Mouse (Mus musculus): ENCODE measurements at regions not wholly inside any gene's neighbourhood (a gene's known extent, or its start where the extent isn't known, plus 50 kb on each side); places are given as distances from the start of the nearest gene placed in this dataset.

DNA sequence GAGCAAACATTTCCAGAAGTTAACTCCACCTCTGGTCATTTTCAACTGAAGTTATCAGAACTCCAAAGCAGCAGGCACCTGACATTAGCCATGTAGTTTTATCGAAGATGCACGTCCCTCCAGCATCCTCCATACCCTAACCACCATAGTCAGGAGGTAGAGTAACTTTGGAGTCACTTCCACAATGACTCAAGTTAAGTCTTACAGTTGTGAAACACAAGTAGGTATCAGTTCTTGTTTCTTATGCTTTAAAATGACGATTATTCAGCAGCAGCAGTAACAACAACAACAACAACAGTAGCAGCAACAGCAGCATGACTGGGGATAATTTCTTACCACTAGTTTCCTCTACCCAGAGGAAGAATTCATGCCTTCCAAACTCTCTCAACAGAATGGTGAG lies 51.3 kb upstream of the Tank start:
- no peak for DNase-seq

DNA sequence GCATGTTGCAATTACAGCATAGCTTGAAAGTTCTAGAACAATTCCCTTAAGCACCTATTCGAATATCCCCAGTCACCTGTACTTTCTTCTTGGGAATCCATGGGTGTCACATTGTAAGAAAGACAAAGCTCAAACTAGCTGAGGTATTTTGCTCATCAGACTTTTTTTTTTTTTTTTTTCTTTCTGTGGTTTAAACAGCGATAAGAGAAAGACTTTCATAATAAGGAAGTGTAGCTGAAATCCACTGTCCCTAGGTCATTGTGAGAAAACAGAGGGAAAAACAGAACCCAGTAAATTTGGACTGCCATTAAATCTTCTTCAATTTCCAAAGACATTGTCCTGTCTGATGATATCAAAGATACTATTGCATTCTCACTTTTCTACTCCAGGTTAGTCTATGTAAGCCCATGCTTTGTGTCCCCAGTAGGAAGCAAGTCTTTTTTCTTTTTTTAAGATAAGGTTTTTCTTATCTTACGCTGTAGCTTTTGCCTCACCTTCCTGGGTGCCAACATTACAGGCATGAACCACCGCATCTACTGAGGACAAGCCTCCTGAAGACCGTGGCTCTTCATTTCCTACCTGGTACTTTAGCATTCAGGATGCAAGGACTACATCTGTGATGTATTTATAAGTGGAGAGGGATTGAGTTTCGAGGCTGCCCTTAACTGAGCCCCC lies 54.2 kb upstream of the Tank start:
- no peak for DNase-seq

DNA sequence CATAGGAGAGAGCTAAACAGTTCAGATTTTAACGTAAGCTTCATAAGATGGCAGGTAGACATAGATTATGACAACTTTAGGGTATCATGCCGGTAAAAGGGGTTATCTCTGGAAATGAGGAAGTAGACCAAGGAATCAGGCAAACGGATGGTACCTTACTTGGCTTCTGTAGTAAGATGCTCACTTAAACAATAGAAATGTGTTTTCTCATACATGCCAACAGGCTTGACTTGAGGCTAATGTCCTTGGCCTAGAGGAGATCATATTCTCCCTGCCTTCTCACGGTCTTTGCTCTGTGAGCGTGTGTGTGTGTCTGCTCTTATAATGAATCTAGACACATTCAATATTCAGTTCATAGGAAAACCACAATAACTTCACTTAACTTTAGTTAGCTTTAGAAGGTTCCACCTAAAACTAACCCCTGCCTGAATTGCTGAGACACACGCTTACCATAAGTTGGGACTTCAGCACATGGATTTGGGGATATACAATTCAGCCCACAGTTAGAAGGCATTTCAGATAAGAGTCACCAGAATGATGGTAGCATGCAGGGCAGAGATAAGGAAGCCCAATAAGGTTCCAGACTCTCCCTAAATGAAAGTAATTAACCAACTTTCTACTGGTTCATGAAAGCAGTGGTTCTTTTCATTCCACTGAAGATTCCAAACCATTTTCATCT lies 63.8 kb upstream of the Tank start:
- DNase-seq = no peak

DNA sequence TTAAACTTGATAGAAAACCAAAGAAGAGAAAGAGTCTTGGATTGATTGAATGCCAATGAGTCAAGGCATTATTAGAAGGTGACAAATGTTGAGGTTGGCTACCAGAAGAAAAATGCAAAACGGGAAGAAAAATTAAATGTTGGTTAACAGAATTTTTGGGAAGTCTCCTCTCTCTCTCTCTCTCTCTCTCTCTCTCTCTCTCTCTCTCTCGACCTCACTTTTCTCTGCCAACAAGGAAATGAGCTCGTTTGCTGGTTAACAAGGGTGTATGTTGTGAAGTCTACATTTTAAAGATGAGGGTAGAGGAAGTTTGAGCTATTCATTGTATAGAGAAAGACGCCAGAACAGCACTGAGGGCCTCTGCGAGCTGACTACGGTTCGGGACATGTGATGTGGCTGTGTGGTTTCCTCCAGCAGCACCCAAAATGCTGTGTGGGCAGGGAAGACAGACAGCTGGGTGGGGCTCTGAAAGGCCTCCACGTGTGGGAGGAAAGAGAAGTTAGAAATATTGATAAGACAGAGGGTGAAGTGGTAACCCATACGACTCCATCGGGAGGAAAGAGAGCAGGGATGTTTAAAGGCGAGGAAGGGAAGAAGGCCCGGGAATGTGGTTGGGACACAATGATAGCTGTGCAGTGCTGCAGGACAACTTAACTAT lies 64.5 kb upstream of the Tank start:
- DNase-seq = no peak

DNA sequence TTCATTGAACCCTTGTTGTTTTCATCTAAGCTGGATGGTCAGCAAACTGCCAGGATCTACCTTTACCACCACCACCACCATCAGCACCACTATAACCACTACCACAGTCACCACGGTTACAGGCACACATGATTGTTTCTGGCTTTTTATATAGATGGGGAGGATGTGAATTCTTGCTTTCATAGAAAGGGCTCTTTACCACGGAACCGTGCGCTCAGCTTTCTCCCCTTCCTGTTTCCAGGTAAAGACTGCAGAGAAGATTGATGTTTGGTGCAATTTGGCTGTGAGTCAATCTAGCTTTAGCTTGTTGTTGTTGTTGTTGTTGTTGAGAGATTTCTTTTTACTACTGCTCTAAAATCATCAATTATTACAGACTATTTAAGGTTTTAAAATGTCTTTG lies 74.8 kb upstream of the Tank start:
- no peak for DNase-seq

DNA sequence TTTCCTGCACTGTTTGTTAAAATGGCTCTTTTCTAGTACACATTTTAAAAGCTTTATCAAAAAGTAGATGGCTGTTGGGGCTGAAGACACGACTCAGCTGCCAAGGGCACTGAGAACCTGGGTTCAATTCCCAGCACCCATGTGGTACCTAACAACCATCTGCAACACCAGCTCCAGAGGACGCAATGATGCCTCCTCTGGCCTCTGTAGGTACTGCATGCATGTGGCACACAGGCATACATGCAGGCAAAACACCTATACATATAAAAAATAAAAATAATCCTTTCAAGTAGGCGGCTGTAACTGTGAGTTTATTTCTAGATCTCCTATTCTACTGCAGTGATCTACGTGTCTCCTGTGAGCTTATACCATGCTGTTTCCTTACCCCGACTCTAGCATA lies 76.5 kb upstream of the Tank start:
- no peak for DNase-seq

DNA sequence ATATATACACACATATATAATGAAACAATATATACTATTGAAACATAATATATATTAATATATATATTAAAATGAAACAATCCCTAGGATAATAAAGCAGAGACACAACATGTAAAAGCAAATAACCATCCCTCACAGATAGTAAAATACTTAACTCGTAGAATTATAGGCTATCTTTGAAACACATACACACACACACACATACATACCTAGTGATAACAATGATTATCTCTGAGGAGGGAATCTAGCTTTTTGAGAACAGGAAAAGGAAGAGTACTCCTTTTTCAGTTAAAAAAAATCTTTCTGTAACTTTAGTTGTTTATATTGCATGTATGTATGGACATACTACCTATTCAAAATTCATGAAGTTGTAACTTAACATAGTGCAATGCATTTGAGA lies 79.1 kb upstream of the Tank start:
- DNase-seq = no peak

DNA sequence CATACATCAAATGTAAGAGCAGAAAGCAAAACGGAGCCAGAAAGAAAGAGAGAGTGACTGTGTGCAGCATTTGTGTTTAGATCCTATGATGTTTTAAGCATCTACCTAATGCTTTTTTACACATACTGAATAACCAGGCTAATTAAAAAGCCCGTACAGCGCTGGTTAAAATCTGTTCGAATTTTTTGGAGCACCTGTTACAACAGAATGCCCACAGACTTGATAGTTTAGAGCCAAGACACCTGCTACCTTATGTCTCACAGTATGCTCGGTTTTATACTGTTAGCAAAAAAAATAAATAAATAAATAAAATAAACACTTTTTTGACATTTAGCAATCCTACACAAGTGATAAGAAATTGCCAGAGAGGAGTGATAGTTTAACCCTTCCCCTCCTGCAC lies 80.5 kb upstream of the Tank start:
- no peak for DNase-seq

DNA sequence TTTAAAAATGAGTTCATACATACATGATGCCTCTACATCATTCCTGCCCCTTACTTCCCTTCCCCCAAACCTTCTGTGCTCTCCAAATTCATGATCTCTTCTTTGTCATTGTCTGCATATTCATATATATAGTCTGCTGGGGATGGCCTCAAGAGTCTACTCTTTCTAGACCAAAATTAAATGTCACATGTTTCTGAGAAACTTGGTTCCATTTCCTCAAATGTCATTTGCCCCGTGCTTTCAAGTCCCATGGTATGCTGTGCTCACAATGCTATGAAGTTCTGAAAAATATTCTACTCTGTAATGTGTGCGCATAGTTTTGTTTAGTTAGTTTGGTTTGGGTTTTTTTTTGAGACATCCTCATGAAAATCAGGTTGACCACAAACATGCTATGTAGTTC lies 81.4 kb upstream of the Tank start:
- no peak for DNase-seq

DNA sequence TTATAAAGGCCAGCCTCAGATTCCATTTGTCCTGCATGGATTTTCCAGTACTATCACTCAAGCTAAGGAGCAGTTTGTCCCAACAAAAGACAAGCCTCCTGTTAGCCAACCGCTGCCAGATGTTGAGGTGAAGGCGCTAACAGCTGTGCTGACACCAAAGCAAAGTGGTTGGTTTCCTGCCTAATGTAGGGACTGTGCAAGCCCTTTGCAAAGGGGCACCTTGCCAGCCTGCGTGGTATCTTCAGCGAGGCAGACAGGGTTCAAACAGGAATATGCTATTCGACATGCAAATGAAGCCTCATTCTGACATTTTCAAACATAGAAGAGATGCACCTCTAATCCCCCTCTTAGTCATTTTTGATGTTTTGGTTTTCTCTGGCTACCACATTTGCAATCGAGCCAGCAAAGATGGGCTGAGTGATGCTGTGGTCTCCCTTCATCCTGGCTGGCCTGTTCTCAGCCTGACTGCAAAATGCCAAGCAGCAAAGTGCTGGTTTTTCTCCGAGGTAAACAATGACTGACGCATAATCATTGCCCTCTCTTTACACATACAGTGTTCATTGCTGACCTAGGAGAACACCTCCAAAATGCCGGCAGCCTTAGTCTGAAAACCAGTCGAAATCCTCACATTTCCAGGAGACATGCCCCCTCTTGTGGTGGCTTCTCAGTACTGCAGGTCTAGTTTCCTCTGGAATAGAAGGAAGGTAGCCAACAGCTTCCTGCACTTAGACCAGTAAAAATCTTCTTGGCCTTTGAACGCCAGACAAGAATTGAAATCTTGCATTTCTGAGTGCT lies 84.3 kb upstream of the Tank start:
- DNase-seq = peak; percentile 77

DNA sequence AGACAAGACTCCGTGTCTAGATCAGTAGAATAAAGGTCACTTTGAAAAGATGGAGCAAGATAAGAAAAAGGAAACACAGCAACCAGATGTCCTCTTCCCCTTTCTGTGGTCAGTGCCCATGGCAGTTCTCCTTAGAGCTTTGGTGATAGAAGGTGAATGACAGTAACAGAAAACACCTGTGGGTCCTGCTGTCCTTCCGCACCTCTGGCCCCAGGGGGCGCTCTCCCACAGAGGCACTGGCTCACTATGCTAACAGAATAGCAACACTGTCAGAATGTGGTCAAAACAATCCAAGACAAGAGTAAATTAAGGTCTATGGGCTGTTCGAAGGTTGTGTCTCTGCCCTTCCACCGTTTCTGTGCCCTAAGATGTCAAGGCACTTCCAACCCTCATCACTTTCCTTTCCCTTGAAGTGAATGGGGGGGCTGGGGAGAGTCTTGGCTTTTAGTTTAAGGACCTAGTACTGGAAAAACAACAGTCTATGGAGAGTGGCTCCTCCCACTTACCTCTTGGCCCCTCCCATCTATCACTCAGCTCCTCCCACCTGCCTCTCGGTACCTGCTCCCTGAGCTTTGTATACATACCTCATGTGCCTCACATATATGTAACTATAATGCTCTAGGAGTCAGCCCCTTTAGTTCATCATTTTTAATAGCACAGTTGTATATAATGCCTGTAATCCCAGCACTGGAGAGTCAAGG lies 86.2 kb upstream of the Tank start:
- no peak for DNase-seq

DNA sequence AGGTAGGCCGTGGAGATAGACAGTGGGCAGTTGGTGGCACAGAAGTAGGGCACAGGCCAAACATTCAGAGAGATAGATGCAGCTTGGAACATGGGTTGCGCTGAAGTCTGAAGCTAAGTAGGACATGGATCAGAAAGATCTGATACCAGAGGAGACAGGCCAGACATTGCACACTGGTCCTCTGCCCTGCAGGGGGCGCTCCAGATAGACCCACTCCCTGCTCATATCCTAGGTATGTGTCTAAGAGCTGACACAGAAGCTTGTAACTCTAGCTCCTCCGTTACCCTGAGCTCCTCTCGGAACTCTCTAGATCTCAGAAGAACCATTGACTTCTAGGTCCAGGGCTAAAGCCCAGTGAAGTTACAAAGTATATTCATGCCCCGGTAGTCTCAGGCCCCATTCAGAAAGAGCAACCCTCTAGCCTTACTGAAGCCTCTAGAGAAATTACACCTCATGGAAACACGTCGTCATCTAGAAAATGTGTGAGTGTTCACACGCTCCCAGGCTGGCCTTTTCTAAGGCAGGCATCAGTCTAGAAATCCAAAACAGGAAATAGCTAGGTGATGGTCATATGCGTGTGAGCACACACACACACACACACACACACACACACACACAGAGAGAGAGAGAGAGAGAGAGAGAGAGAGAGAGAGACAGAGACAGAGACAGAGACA lies 87.8 kb upstream of the Tank start:
- DNase-seq = no peak

DNA sequence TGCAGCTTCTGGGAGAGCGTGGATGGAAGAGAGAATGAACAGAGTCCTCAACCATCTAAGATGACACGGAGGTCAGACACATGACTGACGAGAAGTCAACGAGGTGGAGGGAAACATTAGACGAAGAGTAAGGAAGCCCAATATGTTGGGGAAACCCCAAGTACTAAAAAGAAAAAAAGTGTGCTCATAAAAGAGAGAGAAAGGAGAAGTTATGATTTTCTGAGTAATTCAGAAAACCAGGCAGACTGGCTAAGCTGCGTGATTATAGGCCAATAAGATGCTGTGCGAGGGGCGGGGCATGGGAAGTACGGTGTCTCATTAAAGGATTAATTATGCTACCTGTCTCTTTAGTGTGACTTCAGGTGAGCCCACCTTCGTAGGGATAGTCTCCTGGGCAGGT lies 88.6 kb upstream of the Tank start:
- no peak for DNase-seq

DNA sequence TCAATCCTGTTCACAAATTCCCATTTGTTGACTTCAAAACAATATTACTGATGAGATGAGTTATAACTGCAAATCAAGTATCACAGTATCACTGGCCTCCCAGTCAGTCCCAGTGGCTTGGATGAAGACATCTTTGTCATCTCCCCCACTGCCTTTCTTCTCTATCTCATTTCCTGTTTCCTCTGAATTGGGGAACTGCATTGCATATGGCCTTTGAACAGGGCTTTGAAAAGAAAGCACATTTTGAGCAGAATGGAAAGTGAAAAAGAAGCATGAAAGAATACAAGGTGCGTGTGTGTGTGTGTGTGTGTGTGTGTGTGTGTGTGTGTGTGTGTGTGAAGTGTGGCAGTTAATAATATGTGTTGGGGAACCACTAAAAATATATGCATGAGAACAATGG lies 94.6 kb upstream of the Tank start:
- DNase-seq = no peak

DNA sequence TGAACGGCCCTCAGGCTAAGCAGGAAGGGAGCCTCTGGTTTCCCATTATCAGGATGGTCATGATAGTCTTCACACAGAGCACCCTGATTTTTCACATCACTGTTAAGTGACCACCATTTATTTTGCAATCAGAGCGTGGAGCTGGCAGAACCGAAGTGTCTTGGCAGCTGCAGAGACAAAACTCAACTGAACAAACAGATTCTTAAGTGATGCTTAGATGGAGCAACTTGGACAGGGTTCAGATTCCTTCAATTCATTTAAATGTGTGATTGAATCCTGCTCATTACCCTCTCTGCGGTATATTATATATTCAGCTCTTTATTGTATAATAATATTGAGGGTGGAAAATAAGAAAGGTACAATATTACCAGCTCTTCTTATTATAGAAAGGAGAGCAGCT lies 101.7 kb upstream of the Tank start:
- no peak for DNase-seq

DNA sequence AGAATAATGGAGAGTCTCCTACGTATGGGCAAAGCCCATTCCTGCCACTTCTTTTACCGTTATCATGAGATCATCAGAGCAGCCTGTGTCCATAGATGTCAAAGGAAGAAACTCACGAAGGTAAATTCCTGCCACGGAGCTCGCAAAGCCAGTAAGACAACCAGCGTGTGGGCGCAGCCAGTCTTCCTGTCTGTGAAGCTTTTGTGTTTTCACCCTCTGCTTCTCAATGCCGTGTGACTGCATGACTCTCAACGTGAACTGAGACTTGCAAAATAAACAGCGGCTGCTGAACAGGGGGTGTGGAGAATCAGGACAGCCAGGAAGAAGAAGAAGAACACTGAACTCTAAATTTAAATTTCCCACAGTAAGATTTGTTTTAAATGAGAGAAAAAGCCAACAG lies 103.8 kb upstream of the Tank start:
- peak; percentile 18 for DNase-seq

DNA sequence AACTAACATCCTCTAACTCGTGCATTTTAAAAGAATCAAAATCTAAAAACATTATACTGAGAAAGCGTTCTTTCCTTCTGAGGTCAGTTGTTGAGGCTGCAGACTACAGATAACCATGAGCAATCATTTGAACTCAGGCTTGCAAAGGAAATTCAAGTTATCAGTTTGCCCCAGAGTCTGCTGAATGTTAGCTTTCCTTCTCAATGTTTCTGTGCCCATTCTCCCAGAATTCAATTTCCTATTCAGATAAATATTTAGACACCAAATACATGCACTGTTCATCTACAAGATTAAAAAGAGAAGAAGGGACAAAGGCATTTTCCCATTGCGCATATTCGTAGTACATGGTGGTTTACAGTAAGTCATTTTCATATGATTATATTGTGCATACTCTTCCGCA lies 107.9 kb upstream of the Tank start:
- no peak for DNase-seq

DNA sequence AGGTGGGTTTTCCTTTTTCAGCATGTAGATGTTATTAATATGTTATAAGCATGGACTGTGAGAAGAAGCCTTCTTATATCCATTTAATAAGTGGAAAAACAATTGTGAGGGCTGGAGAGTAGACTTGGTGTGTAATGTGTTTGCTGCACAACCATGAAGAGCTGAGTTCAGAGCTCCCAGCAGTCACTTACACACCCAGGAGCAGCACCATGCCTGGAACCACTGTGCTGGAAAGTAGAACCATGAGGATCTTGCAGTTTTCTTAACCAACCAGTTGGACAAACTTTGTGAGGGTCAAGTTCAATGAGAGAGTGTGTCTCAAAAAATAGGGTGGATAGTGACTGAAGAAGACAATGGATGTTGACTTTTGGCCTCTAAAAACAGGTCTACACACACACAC lies 108.3 kb upstream of the Tank start:
- no peak for DNase-seq

DNA sequence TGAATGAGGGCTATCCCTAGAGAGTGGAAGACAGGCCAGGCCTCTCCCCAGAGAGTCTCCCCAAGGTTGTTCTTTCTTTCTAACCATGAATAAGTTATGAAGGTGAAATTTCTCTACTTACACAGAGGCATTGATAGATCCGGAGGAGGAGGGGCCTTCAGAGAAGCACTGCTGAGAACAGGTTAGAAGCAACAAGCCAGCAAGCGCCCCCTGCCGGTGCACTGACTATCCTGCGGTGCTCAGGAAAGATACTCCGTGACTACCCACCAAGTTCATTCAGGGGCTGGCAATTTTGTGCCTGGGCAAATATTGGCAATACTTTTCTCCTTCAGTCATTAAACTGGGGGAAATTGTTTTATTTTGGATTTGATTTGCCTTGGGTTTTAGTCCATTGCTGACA lies 122.5 kb upstream of the Tank start:
- peak; percentile 43 for DNase-seq

DNA sequence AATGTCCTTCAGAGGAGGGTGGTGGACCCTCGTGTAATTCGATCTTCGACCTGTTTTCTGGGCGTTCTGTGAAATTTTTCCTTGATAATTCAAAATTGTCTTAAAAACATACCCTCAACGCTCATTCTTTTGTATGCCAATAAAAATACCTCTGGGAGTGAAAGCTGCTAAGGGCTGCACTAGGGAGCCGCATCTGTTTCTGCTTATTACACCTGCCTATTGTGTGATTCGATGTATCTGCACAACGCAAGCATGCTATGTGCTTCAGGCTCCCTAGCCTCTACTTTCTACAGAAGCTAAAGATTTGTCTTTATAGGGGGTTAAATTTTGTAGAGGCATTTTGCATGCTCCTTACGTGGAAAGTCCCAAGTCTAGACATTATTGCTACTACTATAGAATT lies 123.7 kb upstream of the Tank start:
- no peak for DNase-seq

DNA sequence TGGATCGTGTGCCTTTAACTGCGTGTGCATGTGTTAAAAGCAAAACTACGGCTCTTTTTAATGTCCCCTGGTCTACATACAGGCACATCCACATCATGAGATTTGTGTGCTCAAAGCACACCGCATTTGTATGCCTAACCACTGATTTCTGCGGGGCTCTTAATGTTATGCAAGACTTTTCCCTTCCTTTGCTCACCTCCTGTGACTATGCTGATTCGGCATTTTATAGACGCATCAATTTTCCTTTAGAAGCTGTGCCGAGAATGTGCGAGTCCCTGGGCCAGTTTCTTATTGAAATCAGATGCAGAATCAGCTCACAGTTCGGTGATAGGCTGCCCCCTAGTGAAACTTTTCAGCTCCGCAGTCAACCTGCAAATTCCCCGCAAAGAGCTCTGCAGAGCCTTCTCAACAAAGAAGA lies 124.1 kb upstream of the Tank start:
- peak; percentile 90 for DNase-seq

DNA sequence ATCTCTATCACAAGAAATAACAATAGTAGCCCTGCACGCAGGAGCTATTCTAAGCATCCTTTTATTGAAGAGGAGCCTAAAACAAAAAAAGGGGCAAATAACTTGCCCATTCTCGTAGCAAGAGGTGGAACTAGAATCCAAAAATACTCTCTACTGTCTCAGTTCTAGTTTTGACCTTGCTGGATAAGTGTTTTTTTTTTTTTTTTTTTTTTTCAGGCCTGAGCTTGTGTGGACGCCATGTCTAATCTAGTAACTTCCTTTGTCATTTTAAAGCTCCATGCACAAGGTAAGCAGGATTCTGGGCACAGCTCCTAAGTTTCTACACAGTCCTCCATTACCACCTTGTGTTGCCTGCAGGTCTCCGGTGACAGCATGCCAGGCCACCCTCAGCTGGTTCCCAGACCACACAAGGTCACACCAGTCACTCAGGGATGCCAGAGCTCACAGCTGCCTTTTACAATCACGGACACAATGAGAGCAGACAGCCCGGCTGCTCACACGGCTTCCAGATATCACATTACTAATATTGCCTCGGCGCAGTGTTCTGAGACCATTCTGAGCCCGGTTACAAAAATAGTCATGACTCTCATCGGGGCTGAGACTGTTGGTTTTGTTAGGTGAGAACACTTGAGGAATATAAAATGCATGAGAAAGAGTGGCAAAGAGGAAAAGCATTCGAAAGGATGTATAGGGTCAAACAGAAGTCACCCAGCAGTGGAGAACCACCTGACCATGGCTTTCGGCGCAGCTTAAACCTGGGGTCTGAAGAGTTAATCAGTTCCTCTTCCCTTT lies 124.7 kb upstream of the Tank start:
- no peak for DNase-seq

Data from right cerebral cortex, adult 18-20 months (tissue).